Mouse (Mus musculus) midbrain, embryonic 16.5 days (tissue): ENCODE measurements at regions not wholly inside any gene's neighbourhood (a gene's known extent, or its start where the extent isn't known, plus 50 kb on each side); places are given as distances from the start of the nearest gene placed in this dataset.
A peak's percentile ranks its signal among the peaks of the same experiment; 100 is the strongest.

Experiments
- ATAC-seq: fragments of 200-750 bp; cut with Nextera tagmentation; 2 replicates; pipeline ENCODE4 v1.8.0; 2017; ENCODE audit warnings: moderate TSS enrichment
- H3K27ac ChIP-seq: fragments of 300-500 bp; sonication (generic); 2 replicates; pipeline ENCODE4 v1.5.1; 2014; ENCODE audit warnings: mild to moderate bottlenecking, low read length, mixed read lengths
- H3K27me3 ChIP-seq: fragments of 300-500 bp; sonication (generic); 2 replicates; pipeline ENCODE4 v1.6.1; 2014; ENCODE audit warnings: low read depth, low read length, mixed read lengths; ENCODE audit not compliant: control insufficient read depth, insufficient read depth
- H3K36me3 ChIP-seq: fragments of 300-500 bp; sonication (generic); 2 replicates; pipeline ENCODE4 v1.6.1; 2014; ENCODE audit warnings: mild to moderate bottlenecking, low read length, moderate library complexity, mixed read lengths; ENCODE audit not compliant: control insufficient read depth, insufficient read depth
- H3K4me1 ChIP-seq: fragments of 300-500 bp; sonication (generic); 2 replicates; pipeline ENCODE4 v1.6.1; 2014; ENCODE audit warnings: mild to moderate bottlenecking, low read length, mixed read lengths; ENCODE audit not compliant: control insufficient read depth, insufficient read depth
- H3K4me2 ChIP-seq: fragments of 300-500 bp; sonication (generic); 2 replicates; pipeline ENCODE4 v1.6.1; 2014; ENCODE audit warnings: mild to moderate bottlenecking, low read length, mixed read lengths
- H3K4me3 ChIP-seq: fragments of 300-500 bp; sonication (generic); 2 replicates; pipeline ENCODE4 v1.5.1; 2014; ENCODE audit warnings: low read depth, mild to moderate bottlenecking, low read length, moderate library complexity, mixed read lengths
- H3K9ac ChIP-seq: fragments of 300-500 bp; sonication (generic); 2 replicates; pipeline ENCODE4 v1.6.1; 2014; ENCODE audit warnings: low read depth, low read length, mixed read lengths
- H3K9me3 ChIP-seq: fragments of 300-500 bp; sonication (generic); replicated peaks from 2 replicates; pipeline ENCODE4 v1.6.1; 2014; ENCODE audit warnings: mild to moderate bottlenecking, low read length, mixed read lengths; ENCODE audit not compliant: control insufficient read depth, poor library complexity, severe bottlenecking
- WGBS: fragments of 180-500 bp; shearing (Covaris S2); extraction: QIAGEN DNeasy Blood & Tissue Kit; methylation state at CpG from one replicate; pipeline ENCODE4 v1.1.7; 2014; 5-methylcytosine and 5-hydroxymethylcytosine counted together

GRCm38 (mm10) chr13:44465567-44465966, 263.7 kb upstream of the Jarid2 start:
- whole genome bisulfite sequencing, result 81% methylated on average over 7 of the region's 7 CpGs
- Histone ChIP-seq H3K9me3 (0 out of 2 replicates have a peak, but pooled peaks cover 4% of the 10 kb centered on the region), H3K27ac (no peak overlapping the region), H3K27me3 (no peaks in the 10 kb centered on the region), H3K4me1 (no peaks in the 10 kb centered on the region), H3K4me2 (no peak overlapping the region), H3K4me3 (no peak overlapping the region), H3K9ac (no peak overlapping the region), H3K36me3 (no peaks in the 10 kb centered on the region)
- no peak for ATAC-seq

DNA sequence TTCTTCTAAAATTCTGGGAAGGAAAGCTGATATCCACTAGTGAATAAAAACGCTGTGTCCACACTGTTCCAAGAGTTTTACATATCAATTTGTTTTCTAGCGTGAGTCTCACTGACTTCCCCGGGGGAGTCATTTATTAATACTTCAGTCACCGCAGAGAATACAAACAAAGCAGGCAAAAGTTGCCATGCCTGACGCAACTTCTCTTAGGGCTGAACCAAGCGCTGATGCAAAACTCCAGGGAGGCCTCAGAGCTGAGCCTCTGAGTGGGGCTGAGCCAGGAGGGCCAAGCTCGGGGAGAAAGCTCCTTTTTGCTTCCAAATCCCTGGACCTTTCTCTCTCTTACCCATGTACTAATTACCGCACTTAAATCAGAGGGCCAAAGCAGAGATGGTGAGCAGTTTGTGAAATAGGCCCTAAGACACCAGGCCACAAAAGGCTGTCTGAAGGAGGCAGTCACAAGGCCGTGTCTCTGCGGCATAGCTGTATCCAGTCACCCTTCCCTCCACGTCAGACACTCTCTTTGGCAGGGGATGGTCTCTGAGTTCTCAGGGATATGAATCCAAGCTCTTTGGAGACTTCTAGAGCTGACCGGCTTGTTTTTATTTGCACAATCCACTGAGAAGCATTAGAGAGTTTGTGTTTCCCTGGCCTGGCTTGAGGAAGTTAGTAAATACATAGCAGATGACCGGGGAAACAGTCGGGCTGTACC, 260.2 kb upstream of the Jarid2 start:
- H3K27ac ChIP-seq, result no peak overlapping the region
- no peak overlapping the region for H3K4me3 ChIP-seq
- 69% methylated on average over 14 of the region's 14 CpGs for WGBS
- no peaks in the 10 kb centered on the region for H3K27me3 ChIP-seq
- no peak overlapping the region for H3K4me2 ChIP-seq
- H3K9me3 ChIP-seq, result no peaks in the 10 kb centered on the region
- ATAC-seq, result no peak
- H3K4me1 ChIP-seq, result peaks cover 7% of the 10 kb centered on the region
- H3K36me3 ChIP-seq, result no peaks in the 10 kb centered on the region
- no peak overlapping the region for H3K9ac ChIP-seq

DNA sequence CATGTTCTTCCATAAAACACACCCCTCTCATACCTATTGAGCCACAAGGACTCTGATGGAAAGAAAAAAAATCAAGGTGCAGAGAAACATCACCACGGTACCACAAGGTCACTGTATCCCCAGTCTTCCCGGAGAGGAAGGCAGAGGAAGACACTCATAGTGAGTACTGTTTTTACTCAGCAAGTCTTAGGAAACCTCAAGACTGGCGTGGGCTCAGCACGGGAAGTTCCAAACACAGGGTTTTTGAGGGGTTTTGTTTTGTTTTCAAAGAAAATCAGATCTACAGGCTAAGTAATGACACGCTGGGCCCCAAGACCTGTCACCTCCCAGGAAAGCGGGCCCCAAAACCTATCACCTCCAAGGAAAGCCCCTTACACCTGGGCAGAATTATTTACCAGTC, 259.6 kb upstream of the Jarid2 start:
- H3K4me1 ChIP-seq, result peaks cover 7% of the 10 kb centered on the region
- H3K27me3 ChIP-seq, result no peaks in the 10 kb centered on the region
- no peak overlapping the region for H3K4me3 ChIP-seq
- no peaks in the 10 kb centered on the region for H3K9me3 ChIP-seq
- 93% methylated on average over 6 of the region's 6 CpGs for WGBS
- H3K9ac ChIP-seq, result no peak overlapping the region
- no peak overlapping the region for H3K4me2 ChIP-seq
- H3K36me3 ChIP-seq, result no peaks in the 10 kb centered on the region
- ATAC-seq, result no peak
- no peak overlapping the region for H3K27ac ChIP-seq

- H3K27me3 ChIP-seq, result no peaks in the 10 kb centered on the region
- H3K4me3 ChIP-seq, result no peak overlapping the region
- H3K27ac ChIP-seq, result no peak overlapping the region
- H3K4me2 ChIP-seq, result no peak overlapping the region
- no peak for ATAC-seq
- H3K36me3 ChIP-seq, result no peaks in the 10 kb centered on the region
- H3K9me3 ChIP-seq, result no peaks in the 10 kb centered on the region
- H3K9ac ChIP-seq, result peak overlapping the region; percentile 23; the same call in 1 of the 2 replicates
- peaks cover 10% of the 10 kb centered on the region for H3K4me1 ChIP-seq
- 4% methylated on average over 6 of the region's 6 CpGs for WGBS
Observed at GRCm38 (mm10) chr13:44473200-44473599, 256.1 kb upstream of the Jarid2 start.

DNA sequence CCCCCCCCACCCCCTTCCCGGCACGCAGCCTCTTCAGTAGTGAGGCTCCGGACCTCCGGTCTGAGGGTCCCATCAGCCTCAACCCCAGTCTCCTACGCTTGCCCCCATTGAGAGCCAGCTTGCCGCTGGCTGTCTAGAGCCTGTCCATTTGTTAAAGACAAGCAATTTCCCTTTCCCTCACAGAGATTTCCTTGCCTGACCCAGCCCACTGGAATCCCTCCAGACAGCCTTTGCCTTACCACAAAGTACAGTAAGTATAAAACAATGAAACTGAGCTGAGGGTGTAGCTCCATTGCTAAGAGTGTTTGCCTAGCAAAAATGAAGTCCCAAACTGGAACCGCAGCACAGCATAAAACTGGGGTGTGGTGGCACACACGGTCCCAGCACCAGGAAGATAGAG, 252.4 kb upstream of the Jarid2 start:
- H3K9me3 ChIP-seq, result no peaks in the 10 kb centered on the region
- peaks cover 10% of the 10 kb centered on the region for H3K4me1 ChIP-seq
- no peaks in the 10 kb centered on the region for H3K36me3 ChIP-seq
- no peak overlapping the region for H3K4me3 ChIP-seq
- no peak overlapping the region for H3K27ac ChIP-seq
- no peak overlapping the region for H3K9ac ChIP-seq
- H3K27me3 ChIP-seq, result no peaks in the 10 kb centered on the region
- no peak overlapping the region for H3K4me2 ChIP-seq
- 43% methylated on average over 8 of the region's 8 CpGs for WGBS
- ATAC-seq, result no peak

GRCm38 (mm10) chr13:44480128-44480527, 249.1 kb upstream of the Jarid2 start:
- ATAC-seq, result no peak
- no peak overlapping the region for H3K27ac ChIP-seq
- H3K27me3 ChIP-seq, result no peaks in the 10 kb centered on the region
- no peaks in the 10 kb centered on the region for H3K9me3 ChIP-seq
- no peaks in the 10 kb centered on the region for H3K36me3 ChIP-seq
- H3K4me2 ChIP-seq, result no peak overlapping the region
- no peak overlapping the region for H3K4me3 ChIP-seq
- WGBS, result 92% methylated on average over 7 of the region's 7 CpGs
- no peak overlapping the region for H3K9ac ChIP-seq
- peaks cover 3% of the 10 kb centered on the region; the same call in 1 of the 2 replicates for H3K4me1 ChIP-seq

DNA sequence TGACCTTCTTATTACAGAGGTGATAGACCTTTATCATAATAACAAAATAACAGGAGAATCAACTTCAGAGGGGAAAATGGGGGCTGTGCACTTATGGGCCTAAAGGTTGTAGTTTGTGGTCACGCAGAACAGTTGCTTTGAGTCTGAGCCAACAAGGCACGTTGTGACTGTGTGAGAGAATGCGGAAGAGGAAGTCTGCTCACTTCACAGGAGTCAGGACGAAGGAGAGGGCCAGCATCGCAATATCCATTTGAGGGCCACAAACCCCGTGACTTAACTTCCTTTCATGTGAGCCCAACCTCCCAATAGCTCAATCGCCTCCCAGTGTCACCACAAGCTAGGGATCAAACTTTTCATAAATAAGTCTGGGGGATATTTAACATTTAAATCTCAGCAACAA, 246.6 kb upstream of the Jarid2 start:
- no peak overlapping the region for H3K27ac ChIP-seq
- no peak overlapping the region for H3K4me2 ChIP-seq
- H3K4me1 ChIP-seq, result no peaks in the 10 kb centered on the region; the same call in 1 of the 2 replicates
- WGBS, result 84% methylated on average over 7 of the region's 7 CpGs
- H3K27me3 ChIP-seq, result no peaks in the 10 kb centered on the region
- no peak for ATAC-seq
- H3K36me3 ChIP-seq, result no peaks in the 10 kb centered on the region
- H3K4me3 ChIP-seq, result no peak overlapping the region
- no peak overlapping the region for H3K9ac ChIP-seq
- no peaks in the 10 kb centered on the region for H3K9me3 ChIP-seq

DNA sequence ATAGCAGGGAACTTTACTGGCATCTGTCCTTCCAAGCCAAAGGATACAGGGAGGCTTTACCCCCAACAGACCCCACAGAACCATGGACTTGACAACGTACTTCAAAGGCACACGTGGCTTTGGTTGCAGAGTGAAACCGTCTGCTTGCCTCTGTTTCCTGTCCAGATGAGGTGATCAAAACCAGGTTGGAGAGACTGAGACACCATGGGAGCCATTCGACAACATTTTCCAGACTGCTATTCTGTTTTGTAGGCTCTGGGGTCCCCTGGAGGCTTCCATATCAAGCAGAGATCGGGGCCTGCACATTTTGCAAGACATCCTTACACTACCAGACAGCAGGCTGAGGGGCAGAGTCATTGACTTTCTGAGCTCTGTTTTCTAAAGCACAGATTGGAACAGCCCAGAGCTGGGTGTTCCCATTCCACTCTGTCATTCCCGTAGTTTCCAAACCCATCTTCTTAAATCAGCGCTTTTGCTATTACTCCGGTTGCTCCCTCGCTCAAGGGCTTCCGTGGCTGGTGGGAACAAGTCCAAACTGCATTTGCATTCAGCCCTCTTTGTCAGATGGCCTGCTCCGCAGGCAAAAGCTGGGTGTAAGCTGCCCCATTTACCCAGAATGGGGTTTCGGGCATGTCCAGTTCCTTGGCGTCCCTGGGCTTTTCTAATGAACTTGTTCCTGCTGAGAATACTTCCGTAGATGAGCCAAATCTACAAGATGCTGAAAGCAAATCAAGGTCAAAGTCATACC, 244.5 kb upstream of the Jarid2 start:
- no peak overlapping the region for H3K9ac ChIP-seq
- WGBS, result 65% methylated on average over 14 of the region's 14 CpGs
- H3K4me1 ChIP-seq, result no peaks in the 10 kb centered on the region; the same call in 1 of the 2 replicates
- no peak for ATAC-seq
- no peaks in the 10 kb centered on the region for H3K36me3 ChIP-seq
- H3K4me2 ChIP-seq, result no peak overlapping the region
- H3K27me3 ChIP-seq, result no peaks in the 10 kb centered on the region
- H3K9me3 ChIP-seq, result no peaks in the 10 kb centered on the region
- no peak overlapping the region for H3K4me3 ChIP-seq
- H3K27ac ChIP-seq, result no peak overlapping the region

- H3K27ac ChIP-seq, result no peak overlapping the region
Observed at GRCm38 (mm10) chr13:44490935-44491465, 238.3 kb upstream of the Jarid2 start.

More at GRCm38 (mm10) chr13:44490935-44491465, 238.3 kb upstream of the Jarid2 start:
- WGBS, result 79% methylated on average over 4 of the region's 4 CpGs
- H3K4me2 ChIP-seq, result no peak overlapping the region
- ATAC-seq, result no peak
- no peaks in the 10 kb centered on the region for H3K36me3 ChIP-seq
- H3K9me3 ChIP-seq, result no peaks in the 10 kb centered on the region
- no peak overlapping the region for H3K9ac ChIP-seq
- H3K4me3 ChIP-seq, result no peak overlapping the region
- H3K27me3 ChIP-seq, result no peaks in the 10 kb centered on the region
- H3K4me1 ChIP-seq, result no peaks in the 10 kb centered on the region; the same call in 1 of the 2 replicates
